Mouse (Mus musculus) frontal cortex, postnatal 25 days (tissue): ENCODE data around the gene Cd52.
"Not testable (repeated sequence)": the region's sequence is repeated elsewhere in the genome, so short reads cannot be mapped to it uniquely, and the experiment has no call there.

Source experiments
- DNase-seq, 2 experiments: peaks; one replicate each; pipeline ENCODE4 v3.0.0; 2022; ENCODE audit warnings: low spot score in 2 of 2

Gene Cd52

GRCm38 (mm10) chr4:134094923-134095547, at the start of gene Cd52:
Cd52 (minus strand) TSS chr4:134095082.
- DNase-seq = no peak

- not testable (repeated sequence) for DNase-seq
Observed at GRCm38 (mm10) chr4:134144297-134144696, 49.4 kb upstream of the Cd52 start.

GRCm38 (mm10) chr4:134138857-134139256, 44.0 kb upstream of the Cd52 start:
- DNase-seq = no peak

GRCm38 (mm10) chr4:134136280-134136926, 41.5 kb upstream of the Cd52 start:
- DNase-seq = no peak

GRCm38 (mm10) chr4:134132519-134133095, 37.7 kb upstream of the Cd52 start:
- no peak for DNase-seq

- no peak for DNase-seq
Observed at GRCm38 (mm10) chr4:134132117-134132516, 37.2 kb upstream of the Cd52 start.

- DNase-seq = no peak
Observed at GRCm38 (mm10) chr4:134129482-134129881, 34.6 kb upstream of the Cd52 start.

GRCm38 (mm10) chr4:134128983-134129362, 34.1 kb upstream of the Cd52 start:
- no peak for DNase-seq

GRCm38 (mm10) chr4:134128221-134128982, 33.5 kb upstream of the Cd52 start, which contains the start of gene Sh3bgrl3:
Sh3bgrl3 (minus strand) TSS chr4:134128789.
- peak; percentile 70 to 76 for DNase-seq

- DNase-seq = no peak
Observed at GRCm38 (mm10) chr4:134127793-134128192, 32.9 kb upstream of the Cd52 start.

GRCm38 (mm10) chr4:134127121-134127455, 32.2 kb upstream of the Cd52 start:
- peak in 1 of 2 experiments; percentile 50 for DNase-seq

GRCm38 (mm10) chr4:134126300-134127120, 31.6 kb upstream of the Cd52 start:
- no peak for DNase-seq

GRCm38 (mm10) chr4:134125383-134126060, 30.6 kb upstream of the Cd52 start:
- no peak for DNase-seq

- DNase-seq = peak; percentile 60 to 78
Observed at GRCm38 (mm10) chr4:134123680-134124551, 29.0 kb upstream of the Cd52 start.

- no peak for DNase-seq
Observed at GRCm38 (mm10) chr4:134123147-134123546, 28.3 kb upstream of the Cd52 start.

GRCm38 (mm10) chr4:134122281-134122680, 27.4 kb upstream of the Cd52 start:
- no peak for DNase-seq

- DNase-seq = no peak
Observed at GRCm38 (mm10) chr4:134121571-134121970, 26.7 kb upstream of the Cd52 start.

GRCm38 (mm10) chr4:134120916-134121315, 26.0 kb upstream of the Cd52 start:
- DNase-seq = no peak

- no peak for DNase-seq
Observed at GRCm38 (mm10) chr4:134120192-134120805, 25.4 kb upstream of the Cd52 start.

GRCm38 (mm10) chr4:134119644-134120043, 24.8 kb upstream of the Cd52 start:
- no peak for DNase-seq
